Mouse (Mus musculus): ENCODE measurements around the gene Smpd3.

Smpd3 gene

GRCm38 (mm10) chr8:106232751-106233150, 105.0 kb downstream of the Smpd3 start:
- DNase-seq (ENCODE audit: low read depth) = no peak

- no peak for DNase-seq (ENCODE audit: low read depth)
These were observed 106.3 kb downstream of the Smpd3 start for GRCm38 (mm10) chr8:106231536-106231935.

DNA sequence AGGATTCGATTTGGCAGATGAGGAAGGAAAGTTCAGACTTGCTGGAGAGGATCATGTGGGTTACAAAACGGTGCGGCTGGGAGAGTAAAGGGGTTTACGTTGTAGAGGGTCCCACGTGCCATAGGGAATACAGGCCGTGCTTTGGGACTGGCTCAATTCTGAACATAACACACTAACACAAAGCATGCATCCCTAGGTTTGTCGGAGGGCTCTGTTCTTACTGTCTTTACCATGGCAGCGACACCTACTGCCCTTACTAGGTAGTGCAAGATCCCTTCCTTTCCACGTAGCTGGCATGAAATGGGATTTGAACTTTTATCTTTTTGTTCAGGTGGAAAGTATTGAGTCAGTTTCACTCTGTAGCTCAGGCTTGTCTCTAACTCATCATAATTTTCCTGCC, 111.2 kb downstream of the Smpd3 start:
- peak; percentile 48 for DNase-seq (ENCODE audit: low read depth)

DNA sequence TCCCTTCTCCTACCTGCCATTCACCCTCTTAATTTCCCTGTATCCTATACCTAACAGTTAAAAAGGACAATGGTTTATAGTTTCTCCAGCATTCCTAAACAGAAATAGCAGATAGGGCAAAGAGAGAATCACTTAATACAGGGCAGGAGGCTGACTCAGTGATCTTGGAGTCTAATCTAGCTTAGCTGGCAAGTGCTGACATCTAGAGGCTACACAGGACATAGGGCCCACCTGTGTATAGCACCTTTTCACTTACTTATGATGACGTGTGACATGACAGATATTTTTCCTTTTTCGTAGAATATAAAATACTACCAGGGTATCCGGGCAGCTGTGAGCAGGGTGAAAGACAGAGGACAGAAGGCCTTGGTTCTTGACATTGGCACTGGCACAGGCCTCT, 118.2 kb downstream of the Smpd3 start:
- no peak for DNase-seq (ENCODE audit: low read depth)

DNA sequence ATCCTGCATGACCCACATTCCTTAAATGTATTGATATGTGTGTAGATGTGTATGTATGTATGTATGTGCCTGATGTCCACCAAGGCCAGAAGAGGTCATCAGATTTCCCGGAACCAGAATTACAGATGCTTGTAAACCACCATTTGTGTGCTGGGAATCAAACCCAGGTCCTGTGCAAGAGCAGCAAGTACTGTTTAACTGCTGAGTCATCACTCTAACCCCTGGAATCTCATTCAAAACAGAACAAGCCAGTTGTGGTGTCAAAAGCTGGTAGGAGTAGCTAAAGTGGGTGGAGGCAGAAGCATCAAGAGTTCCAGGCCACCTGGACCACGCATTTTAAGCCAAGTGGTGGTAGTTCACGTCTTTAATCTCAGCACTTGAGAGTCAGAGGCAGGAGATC, 123.8 kb downstream of the Smpd3 start:
- no peak for DNase-seq (ENCODE audit: low read depth)

DNA sequence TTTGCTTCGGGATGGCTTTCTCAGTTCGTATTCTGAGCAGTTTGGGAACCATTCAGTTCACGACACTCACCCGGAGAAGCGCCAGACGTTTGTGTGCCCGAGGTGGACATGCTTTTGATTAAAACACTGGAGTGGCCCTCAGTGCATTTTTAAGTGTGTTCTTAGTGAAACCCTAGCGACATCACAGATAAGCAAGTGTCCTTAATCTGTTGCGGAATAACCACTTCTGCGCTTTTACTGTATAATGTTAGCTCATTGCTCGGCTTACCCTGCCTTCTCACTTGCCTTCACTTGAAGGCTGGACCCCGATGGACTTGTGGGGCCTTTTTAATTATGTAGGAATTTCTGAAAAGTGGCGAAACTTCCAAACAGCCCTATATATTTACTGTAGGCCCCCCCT, 126.4 kb downstream of the Smpd3 start:
- DNase-seq (ENCODE audit: low read depth) = peak; percentile 24

DNA sequence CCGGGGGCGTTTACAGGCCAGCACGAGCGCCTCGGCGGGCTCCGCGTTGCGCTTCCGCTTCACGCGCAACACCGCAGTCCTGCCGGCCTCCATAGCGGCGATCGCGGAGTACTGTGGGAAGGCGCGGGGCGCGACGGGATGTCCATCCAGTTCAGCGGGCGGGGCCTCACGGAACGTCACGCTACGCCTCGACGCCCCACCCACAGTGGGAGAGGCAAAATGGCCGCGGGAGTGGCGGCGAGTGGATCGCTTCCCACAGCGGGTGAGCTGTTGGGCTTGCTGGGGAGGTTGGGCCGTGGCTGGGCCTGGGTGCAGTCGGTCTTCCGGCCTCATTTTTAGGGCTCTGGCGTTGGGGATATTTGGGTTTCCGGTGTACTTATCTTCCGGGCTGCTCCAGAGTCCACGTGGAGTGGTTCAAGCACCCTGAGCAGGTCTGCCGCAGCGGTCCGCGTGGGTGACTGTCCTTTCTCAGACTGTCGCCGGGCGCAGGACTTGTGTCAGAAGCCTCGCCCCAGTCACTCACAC, 126.9 kb downstream of the Smpd3 start, which contains the start of the genes Slc7a6os and Prmt7:
Slc7a6os (minus strand) TSS at position 115 of the 525 bp plus-strand sequence.
Prmt7 (plus strand) TSS at position 116 of the 525 bp plus-strand sequence.
- peak; percentile 86 for DNase-seq (ENCODE audit: low read depth)

GRCm38 (mm10) chr8:106210035-106210731, 127.6 kb downstream of the Smpd3 start:
- peak; percentile 41 for DNase-seq (ENCODE audit: low read depth)
